Mouse (Mus musculus) E14TG2a.4 (cell line): ENCODE measurements at regions not wholly inside any gene's neighbourhood (a gene's known extent, or its start where the extent isn't known, plus 50 kb on each side); places are given as distances from the start of the nearest gene placed in this dataset.

ENCODE experiments used
- CTCF ChIP-seq: conservative IDR thresholded peaks from 2 replicates; pipeline ENCODE4 v1.5.1; 2014; ENCODE audit warnings: low read length
- POU5F1 ChIP-seq: IDR thresholded peaks from 2 replicates; pipeline ENCODE4 v1.6.1; 2014; ENCODE audit warnings: low read length, borderline replicate concordance

DNA sequence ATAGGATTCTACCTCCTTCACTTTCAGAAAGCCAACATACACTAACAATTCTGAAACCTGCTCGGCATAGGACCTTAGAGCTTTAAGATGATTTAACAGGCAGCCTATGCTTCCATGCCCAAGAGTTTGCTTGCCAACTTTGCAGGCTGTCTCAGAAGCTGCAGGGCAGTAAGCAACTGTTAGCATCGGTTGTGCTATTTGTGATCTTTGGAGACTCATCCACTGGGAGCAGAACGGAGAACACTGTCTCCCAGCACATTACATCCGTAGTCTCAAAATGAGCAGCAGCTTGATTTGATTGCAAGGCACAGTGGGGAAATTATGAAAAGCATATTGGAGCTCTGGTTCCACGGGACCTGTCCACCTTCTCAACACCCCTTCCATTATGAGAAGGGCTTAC, 108.5 kb upstream of the Pter start:
- TF ChIP-seq CTCF (no peak), POU5F1 (no peak)
